Mouse (Mus musculus): ENCODE data around the gene Tbc1d22a. TPM values are rescaled to one million over a fixed set of nuclear protein-coding genes. Genes with fewer than 3 reads are reported as not detected.

Tbc1d22a gene
- polyA plus RNA-seq, 1 experiment: 54.8 TPM

DNA sequence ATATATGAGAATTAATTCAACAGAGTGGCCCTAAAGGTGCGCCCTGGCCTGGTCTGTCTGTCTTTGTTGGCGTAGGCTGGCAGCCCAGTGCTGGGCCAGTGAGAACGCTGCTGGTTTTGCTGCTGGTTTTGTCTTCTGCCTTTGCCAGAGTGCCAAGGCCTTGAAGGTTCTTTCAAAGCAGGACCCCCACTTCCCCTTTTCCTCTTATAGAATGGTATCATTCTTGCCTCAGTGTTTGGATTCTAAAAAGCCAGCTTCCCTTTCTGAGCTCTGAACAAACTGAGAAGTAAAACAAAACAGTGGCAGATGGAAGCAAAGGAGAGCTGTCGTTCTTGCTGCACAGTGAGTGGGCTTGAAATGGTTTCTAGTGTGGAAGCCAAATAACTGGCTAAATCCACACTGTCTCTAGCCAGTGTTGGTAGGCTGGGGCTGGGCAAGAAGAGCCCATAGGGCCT, 149.6 kb downstream of the Tbc1d22a start:
- H3K27ac ChIP-seq (ENCODE audit: insufficient read depth, low read depth, low read length): no peak overlapping the region

GRCm38 (mm10) chr15:86364948-86365658, 150.8 kb downstream of the Tbc1d22a start:
- no peak overlapping the region for H3K4me3 ChIP-seq (ENCODE audit: low read depth, low read length)
- H3K27me3 ChIP-seq (ENCODE audit: control insufficient read depth, insufficient read depth, low read length): no peaks in the 10 kb centered on the region
- 96% methylated on average over 10 of the region's 10 CpGs for WGBS
- no peaks in the 10 kb centered on the region for H3K36me3 ChIP-seq (ENCODE audit: control insufficient read depth, insufficient read depth, low read length)
- H3K27ac ChIP-seq (ENCODE audit: insufficient read depth, low read depth, low read length): no peak overlapping the region
- H3K4me1 ChIP-seq (ENCODE audit: control insufficient read depth, insufficient read depth, insufficient read length, low read length): no peaks in the 10 kb centered on the region
- TF ChIP-seq POLR2A (IDR thresholded peaks at IDR 0.05; ENCODE audit: low read depth, low read length): no peak
- TF ChIP-seq CTCF (IDR thresholded peaks at IDR 0.05; ENCODE audit: extremely low read depth, insufficient read length, insufficient replicate concordance, low read depth, low read length): no peak

More for the DNA sequence above, 149.6 kb downstream of the Tbc1d22a start:
- 82% methylated on average over 4 of the region's 4 CpGs for WGBS
- H3K27me3 ChIP-seq (ENCODE audit: control insufficient read depth, insufficient read depth, low read length): no peaks in the 10 kb centered on the region
- no peaks in the 10 kb centered on the region; the same call in 1 of the 2 replicates for H3K36me3 ChIP-seq (ENCODE audit: control insufficient read depth, insufficient read depth, low read length)
- TF ChIP-seq POLR2A (IDR thresholded peaks at IDR 0.05; ENCODE audit: low read depth, low read length) (no peak), CTCF (IDR thresholded peaks at IDR 0.05; ENCODE audit: extremely low read depth, insufficient read length, insufficient replicate concordance, low read depth, low read length) (no peak)
- H3K4me3 ChIP-seq (ENCODE audit: low read depth, low read length): no peak overlapping the region
- no peaks in the 10 kb centered on the region for H3K4me1 ChIP-seq (ENCODE audit: control insufficient read depth, insufficient read depth, insufficient read length, low read length)

GRCm38 (mm10) chr15:86366726-86367125, 152.5 kb downstream of the Tbc1d22a start:
- no peak overlapping the region for H3K4me3 ChIP-seq (ENCODE audit: low read depth, low read length)
- no peaks in the 10 kb centered on the region for H3K27me3 ChIP-seq (ENCODE audit: control insufficient read depth, insufficient read depth, low read length)
- no peaks in the 10 kb centered on the region; the same call in 1 of the 2 replicates for H3K4me1 ChIP-seq (ENCODE audit: control insufficient read depth, insufficient read depth, insufficient read length, low read length)
- no peaks in the 10 kb centered on the region for H3K36me3 ChIP-seq (ENCODE audit: control insufficient read depth, insufficient read depth, low read length)
- TF ChIP-seq CTCF (IDR thresholded peaks at IDR 0.05; ENCODE audit: extremely low read depth, insufficient read length, insufficient replicate concordance, low read depth, low read length) (no peak), POLR2A (IDR thresholded peaks at IDR 0.05; ENCODE audit: low read depth, low read length) (no peak)
- 97% methylated on average over 4 of the region's 4 CpGs for WGBS
- no peak overlapping the region for H3K27ac ChIP-seq (ENCODE audit: insufficient read depth, low read depth, low read length)

GRCm38 (mm10) chr15:86367247-86367646, 153.0 kb downstream of the Tbc1d22a start:
- H3K27me3 ChIP-seq (ENCODE audit: control insufficient read depth, insufficient read depth, low read length): no peaks in the 10 kb centered on the region
- H3K4me1 ChIP-seq (ENCODE audit: control insufficient read depth, insufficient read depth, insufficient read length, low read length): no peaks in the 10 kb centered on the region; the same call in 1 of the 2 replicates
- no peak overlapping the region for H3K4me3 ChIP-seq (ENCODE audit: low read depth, low read length)
- no peak overlapping the region for H3K27ac ChIP-seq (ENCODE audit: insufficient read depth, low read depth, low read length)
- no peaks in the 10 kb centered on the region for H3K36me3 ChIP-seq (ENCODE audit: control insufficient read depth, insufficient read depth, low read length)
- WGBS: 74% methylated on average over 8 of the region's 8 CpGs
- no peak for TF ChIP-seq POLR2A (IDR thresholded peaks at IDR 0.05; ENCODE audit: low read depth, low read length)
- no peak for TF ChIP-seq CTCF (IDR thresholded peaks at IDR 0.05; ENCODE audit: extremely low read depth, insufficient read length, insufficient replicate concordance, low read depth, low read length)

GRCm38 (mm10) chr15:86370846-86371245, 156.6 kb downstream of the Tbc1d22a start:
- 67% methylated on average over 3 of the region's 3 CpGs for WGBS
- no peak overlapping the region for H3K27ac ChIP-seq (ENCODE audit: insufficient read depth, low read depth, low read length)
- H3K4me3 ChIP-seq (ENCODE audit: low read depth, low read length): no peak overlapping the region
- H3K4me1 ChIP-seq (ENCODE audit: control insufficient read depth, insufficient read depth, insufficient read length, low read length): no peaks in the 10 kb centered on the region; the same call in 1 of the 2 replicates
- no peaks in the 10 kb centered on the region for H3K36me3 ChIP-seq (ENCODE audit: control insufficient read depth, insufficient read depth, low read length)
- no peaks in the 10 kb centered on the region for H3K27me3 ChIP-seq (ENCODE audit: control insufficient read depth, insufficient read depth, low read length)
- no peak for TF ChIP-seq POLR2A (IDR thresholded peaks at IDR 0.05; ENCODE audit: low read depth, low read length)
- TF ChIP-seq CTCF (IDR thresholded peaks at IDR 0.05; ENCODE audit: extremely low read depth, insufficient read length, insufficient replicate concordance, low read depth, low read length): no peak

- no peaks in the 10 kb centered on the region for H3K36me3 ChIP-seq (ENCODE audit: control insufficient read depth, insufficient read depth, low read length)
- H3K4me3 ChIP-seq (ENCODE audit: low read depth, low read length): no peak overlapping the region
- no peak for TF ChIP-seq POLR2A (IDR thresholded peaks at IDR 0.05; ENCODE audit: low read depth, low read length)
- no peak for TF ChIP-seq CTCF (IDR thresholded peaks at IDR 0.05; ENCODE audit: extremely low read depth, insufficient read length, insufficient replicate concordance, low read depth, low read length)
- WGBS: 62% methylated on average over 3 of the region's 3 CpGs
- no peak overlapping the region for H3K27ac ChIP-seq (ENCODE audit: insufficient read depth, low read depth, low read length)
- H3K4me1 ChIP-seq (ENCODE audit: control insufficient read depth, insufficient read depth, insufficient read length, low read length): no peaks in the 10 kb centered on the region; the same call in 1 of the 2 replicates
- no peaks in the 10 kb centered on the region for H3K27me3 ChIP-seq (ENCODE audit: control insufficient read depth, insufficient read depth, low read length)
These were observed 161.0 kb downstream of the Tbc1d22a start for GRCm38 (mm10) chr15:86375262-86375661.

DNA sequence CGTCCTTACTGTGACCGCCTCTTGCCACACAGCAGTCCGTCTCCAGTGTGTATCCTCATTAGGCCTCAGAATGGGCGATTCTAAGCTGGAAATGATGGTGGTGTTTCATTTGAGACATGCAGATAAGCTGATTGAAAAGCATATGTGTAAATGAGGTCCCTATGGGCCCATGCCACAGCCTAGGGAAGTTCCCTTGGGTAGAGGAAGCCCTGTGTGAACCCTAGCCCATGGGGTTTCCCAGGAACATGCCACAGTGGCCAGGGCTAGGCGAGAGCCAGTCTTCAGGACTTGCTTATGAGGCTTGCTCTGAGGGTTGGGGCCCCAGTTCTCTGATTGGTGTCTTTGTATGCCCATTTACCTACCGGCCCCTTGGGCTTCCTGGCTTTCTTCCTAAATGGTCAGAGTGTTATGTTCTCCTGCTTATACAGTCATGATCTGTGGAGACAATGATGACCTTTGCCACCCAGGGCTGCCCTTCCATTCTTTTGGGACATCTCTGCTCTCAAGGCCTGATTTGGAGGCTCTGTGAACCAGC, 161.7 kb downstream of the Tbc1d22a start:
- Histone ChIP-seq H3K36me3 (ENCODE audit: control insufficient read depth, insufficient read depth, low read length) (no peaks in the 10 kb centered on the region), H3K27me3 (ENCODE audit: control insufficient read depth, insufficient read depth, low read length) (no peaks in the 10 kb centered on the region), H3K4me3 (ENCODE audit: low read depth, low read length) (no peak overlapping the region), H3K27ac (ENCODE audit: insufficient read depth, low read depth, low read length) (no peak overlapping the region), H3K4me1 (ENCODE audit: control insufficient read depth, insufficient read depth, insufficient read length, low read length) (no peaks in the 10 kb centered on the region)
- WGBS: 83% methylated on average over 6 of the region's 6 CpGs
- TF ChIP-seq POLR2A (IDR thresholded peaks at IDR 0.05; ENCODE audit: low read depth, low read length): no peak
- TF ChIP-seq CTCF (IDR thresholded peaks at IDR 0.05; ENCODE audit: extremely low read depth, insufficient read length, insufficient replicate concordance, low read depth, low read length): no peak
